Mouse (Mus musculus): ENCODE measurements around the gene Slc4a11. TPM values are rescaled to one million over a fixed set of nuclear protein-coding genes. Genes with fewer than 3 reads are reported as not detected.

The Slc4a11 gene
- not detected for polyA plus RNA-seq (2015; fragmentation: Illumina TruSeq; extraction: RNeasy Lipid Tissue Mini Kit (QIAGEN cat#74804); ENCODE audit: insufficient read depth, low read depth, low replicate concordance)

GRCm38 (mm10) chr2:130697153-130697810, at the start of gene Slc4a11:
TSS of gene Slc4a11 (minus strand) at chr2:130697519.

GRCm38 (mm10) chr2:130667559-130667958, 29.8 kb downstream of the Slc4a11 start, which contains the start of gene Itpa:
TSS of gene Itpa (plus strand) at chr2:130667610.

GRCm38 (mm10) chr2:130664102-130664701, 33.1 kb downstream of the Slc4a11 start, which contains the start of gene Ddrgk1:
TSS of gene Ddrgk1 (minus strand) at chr2:130664659.

GRCm38 (mm10) chr2:130642684-130643369, 54.5 kb downstream of the Slc4a11 start, which contains the start of gene Lzts3:
TSS of gene Lzts3 (minus strand) at chr2:130642803.

Other genes with a start within 250 kb of the Slc4a11 start
- 13.0 TPM for gene Ptpra, start 247.2 kb downstream of the Slc4a11 start, polyA plus RNA-seq (2015; fragmentation: Illumina TruSeq; extraction: RNeasy Lipid Tissue Mini Kit (QIAGEN cat#74804); ENCODE audit: insufficient read depth, low read depth, low replicate concordance)
- 13.6 TPM for gene Mrps26, start 133.8 kb downstream of the Slc4a11 start, polyA plus RNA-seq (2015; fragmentation: Illumina TruSeq; extraction: RNeasy Lipid Tissue Mini Kit (QIAGEN cat#74804); ENCODE audit: insufficient read depth, low read depth, low replicate concordance)
- not detected for gene Oxt, start 121.3 kb downstream of the Slc4a11 start, polyA plus RNA-seq (2015; fragmentation: Illumina TruSeq; extraction: RNeasy Lipid Tissue Mini Kit (QIAGEN cat#74804); ENCODE audit: insufficient read depth, low read depth, low replicate concordance)
- not detected for gene Avp, start 115.0 kb downstream of the Slc4a11 start, polyA plus RNA-seq (2015; fragmentation: Illumina TruSeq; extraction: RNeasy Lipid Tissue Mini Kit (QIAGEN cat#74804); ENCODE audit: insufficient read depth, low read depth, low replicate concordance)
- 1.6 TPM for gene Fastkd5, start 67.5 kb downstream of the Slc4a11 start, polyA plus RNA-seq (2015; fragmentation: Illumina TruSeq; extraction: RNeasy Lipid Tissue Mini Kit (QIAGEN cat#74804); ENCODE audit: insufficient read depth, low read depth, low replicate concordance)
- 1.4 TPM for gene Ubox5, start 67.5 kb downstream of the Slc4a11 start, polyA plus RNA-seq (2015; fragmentation: Illumina TruSeq; extraction: RNeasy Lipid Tissue Mini Kit (QIAGEN cat#74804); ENCODE audit: insufficient read depth, low read depth, low replicate concordance)
- 4.6 TPM for gene Lzts3, start 54.7 kb downstream of the Slc4a11 start, polyA plus RNA-seq (2015; fragmentation: Illumina TruSeq; extraction: RNeasy Lipid Tissue Mini Kit (QIAGEN cat#74804); ENCODE audit: insufficient read depth, low read depth, low replicate concordance)
- gene Ddrgk1, start 32.9 kb downstream of the Slc4a11 start, polyA plus RNA-seq (2015; fragmentation: Illumina TruSeq; extraction: RNeasy Lipid Tissue Mini Kit (QIAGEN cat#74804); ENCODE audit: insufficient read depth, low read depth, low replicate concordance): 75.4 TPM
- gene Itpa, start 29.9 kb downstream of the Slc4a11 start, polyA plus RNA-seq (2015; fragmentation: Illumina TruSeq; extraction: RNeasy Lipid Tissue Mini Kit (QIAGEN cat#74804); ENCODE audit: insufficient read depth, low read depth, low replicate concordance): 7.5 TPM
- gene 4930402H24Rik, start 208.9 kb upstream of the Slc4a11 start, polyA plus RNA-seq (2015; fragmentation: Illumina TruSeq; extraction: RNeasy Lipid Tissue Mini Kit (QIAGEN cat#74804); ENCODE audit: insufficient read depth, low read depth, low replicate concordance): 7.2 TPM
- gene Atrn, start 209.0 kb upstream of the Slc4a11 start, polyA plus RNA-seq (2015; fragmentation: Illumina TruSeq; extraction: RNeasy Lipid Tissue Mini Kit (QIAGEN cat#74804); ENCODE audit: insufficient read depth, low read depth, low replicate concordance): 3.9 TPM